Mouse (Mus musculus) cerebellum, adult 18-20 months (tissue): Measurements from ENCODE around the gene Slc6a21.

Experiments
- DNase-seq, 2 experiments: peaks; one replicate each; pipeline ENCODE4 v3.0.0; 2021

Slc6a21 gene

DNA sequence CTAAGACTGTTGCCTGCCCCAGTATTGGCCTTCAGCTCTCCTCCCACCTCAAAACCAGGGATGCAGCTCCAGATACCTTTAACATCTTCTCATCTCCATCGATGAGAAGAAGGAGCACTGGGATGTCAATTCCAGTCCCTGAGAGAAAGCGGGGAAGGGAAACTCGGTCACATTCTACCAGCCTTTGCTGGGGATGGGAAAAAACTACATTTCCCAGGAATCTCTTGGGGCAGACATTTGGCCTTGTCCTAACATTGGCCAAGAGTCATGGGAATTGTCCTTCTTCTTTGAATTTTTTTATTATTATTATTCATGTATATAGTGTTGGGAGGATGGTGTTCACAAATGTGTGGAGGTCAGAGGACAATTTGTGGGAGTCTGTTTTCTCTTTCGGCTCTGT lies 44.9 kb downstream of the Slc6a21 start:
- no peak for DNase-seq

- DNase-seq = no peak
Measured at GRCm38 (mm10) chr7:45323069-45323468, 45.8 kb downstream of the Slc6a21 start.

DNA sequence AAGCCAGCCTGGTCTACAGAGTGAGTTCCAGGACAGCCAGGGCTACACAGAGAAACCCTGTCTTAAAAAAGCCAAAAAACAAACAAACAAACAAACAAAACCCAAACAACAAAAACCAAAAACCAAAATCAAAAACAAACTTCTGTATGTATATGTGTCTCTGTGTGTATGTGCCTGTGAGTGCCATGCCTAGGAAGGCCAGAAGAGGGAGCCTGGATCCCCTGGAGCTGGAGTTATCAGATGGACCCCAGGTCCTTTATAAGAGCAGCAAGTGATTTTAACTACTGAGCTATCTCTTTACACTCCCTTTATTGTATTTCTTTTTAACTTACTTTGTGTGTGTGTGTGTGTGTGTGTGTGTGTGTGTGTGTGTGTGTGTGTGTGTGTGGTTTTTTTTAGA lies 48.5 kb downstream of the Slc6a21 start:
- no peak for DNase-seq

DNA sequence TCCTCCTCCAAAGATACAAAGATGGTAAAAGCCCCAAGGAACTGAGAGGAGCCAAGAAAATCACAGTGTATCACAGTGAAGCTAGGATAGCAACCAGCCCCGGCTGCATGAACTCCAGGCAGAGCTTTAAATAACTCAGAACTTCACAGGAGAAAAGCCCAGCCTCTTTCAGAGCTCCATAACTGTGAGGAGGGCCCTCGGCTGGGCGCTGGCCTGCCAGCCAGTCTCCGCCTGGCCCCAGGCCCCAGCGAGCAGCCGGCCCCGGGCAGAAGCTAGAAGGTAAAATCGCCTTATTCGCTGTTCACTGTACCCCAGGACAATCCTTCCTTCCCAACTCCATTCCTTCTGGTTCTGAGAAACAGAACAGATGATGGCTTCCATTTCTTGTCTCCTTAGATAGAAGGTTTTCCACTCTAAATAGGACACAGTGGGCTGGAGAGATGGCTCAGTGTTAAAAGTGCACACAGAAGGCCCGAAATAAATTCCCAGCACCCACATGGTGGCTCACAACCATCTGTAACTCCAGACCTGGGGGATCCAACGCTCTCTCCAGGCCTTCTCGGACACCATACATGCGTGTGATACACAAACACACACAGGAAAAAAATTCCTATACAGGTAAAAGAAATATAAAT lies 51.6 kb downstream of the Slc6a21 start:
- no peak for DNase-seq

DNA sequence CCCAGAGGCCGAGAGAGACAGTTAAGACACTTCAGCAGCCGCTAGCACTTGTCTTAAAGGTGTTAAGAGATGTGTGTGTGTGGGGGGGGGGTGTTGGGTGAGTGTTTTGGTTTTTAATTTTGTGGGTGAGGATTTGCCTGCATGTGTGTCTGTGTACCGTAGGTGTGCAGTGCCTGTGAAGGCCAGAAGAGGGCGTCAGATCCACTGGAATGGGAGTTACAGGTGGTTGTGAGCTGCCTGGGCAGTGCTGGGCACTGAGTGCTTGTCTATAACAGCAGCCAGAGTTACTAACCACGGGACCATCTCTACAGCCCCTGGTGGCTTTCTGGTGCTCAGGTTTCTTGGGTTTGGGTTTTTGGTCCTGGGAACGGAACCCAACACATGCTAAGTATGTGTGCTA lies 54.2 kb downstream of the Slc6a21 start:
- DNase-seq = no peak

- DNase-seq = peak; percentile 40 to 44
Measured at GRCm38 (mm10) chr7:45332685-45333425, 55.5 kb downstream of the Slc6a21 start.

DNA sequence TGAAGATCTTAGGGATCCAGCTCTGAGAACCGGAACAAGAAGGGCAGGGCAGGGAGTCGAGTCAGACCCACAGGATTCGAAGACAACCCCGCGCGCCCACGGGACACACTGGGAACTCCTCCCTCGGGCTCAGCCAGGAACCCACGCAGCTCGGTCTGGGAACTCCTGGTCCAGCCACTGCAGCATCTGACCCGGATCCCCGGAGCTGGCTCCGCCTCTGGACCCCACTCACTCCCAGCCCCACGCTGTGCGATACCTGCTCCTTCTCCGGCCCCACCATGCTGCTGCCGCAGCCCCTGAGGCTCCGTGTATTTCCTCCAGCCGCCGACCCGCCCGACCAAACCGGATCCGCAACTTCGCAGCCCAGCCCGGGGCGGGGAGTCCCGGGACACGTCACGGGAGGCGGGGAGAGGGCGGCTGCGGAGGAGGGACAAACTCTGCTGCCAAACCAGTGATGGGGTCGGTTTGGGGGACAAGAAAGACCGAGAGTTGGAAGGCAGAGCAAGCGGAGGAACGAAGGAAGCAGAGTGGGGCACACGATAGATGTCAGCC lies 56.2 kb downstream of the Slc6a21 start, which contains the start of gene Trpm4:
Gene Trpm4 (minus strand): TSS at position 350 of the 552 bp plus-strand sequence.
- DNase-seq = peak; percentile 76 to 79

GRCm38 (mm10) chr7:45334605-45335004 lies 57.3 kb downstream of the Slc6a21 start:
- no peak for DNase-seq

DNA sequence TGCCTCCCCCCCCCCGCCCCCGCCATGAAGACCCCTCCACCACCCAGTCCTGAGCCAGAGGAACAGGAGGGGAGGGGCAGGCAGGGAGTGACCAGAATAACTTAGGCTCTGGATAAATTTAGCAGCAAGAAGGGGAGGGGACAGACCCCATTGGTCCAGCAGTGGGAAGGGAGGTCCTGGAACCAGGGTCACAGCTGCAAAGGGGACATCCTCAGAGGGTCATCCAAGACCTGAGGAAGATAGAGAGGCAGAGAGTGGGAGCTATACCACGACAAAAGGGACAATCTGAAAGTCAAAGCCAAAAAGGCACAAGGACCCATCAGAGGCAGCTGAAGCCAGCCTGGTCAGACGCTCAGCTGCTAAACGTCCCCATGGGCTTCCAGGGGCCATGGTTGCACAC lies 57.7 kb downstream of the Slc6a21 start, which contains the start of gene Hrc:
Gene Hrc (plus strand): TSS at position 235 of the 400 bp plus-strand sequence.
- DNase-seq = no peak

GRCm38 (mm10) chr7:45336319-45336718 lies 59.0 kb downstream of the Slc6a21 start:
- DNase-seq = no peak

DNA sequence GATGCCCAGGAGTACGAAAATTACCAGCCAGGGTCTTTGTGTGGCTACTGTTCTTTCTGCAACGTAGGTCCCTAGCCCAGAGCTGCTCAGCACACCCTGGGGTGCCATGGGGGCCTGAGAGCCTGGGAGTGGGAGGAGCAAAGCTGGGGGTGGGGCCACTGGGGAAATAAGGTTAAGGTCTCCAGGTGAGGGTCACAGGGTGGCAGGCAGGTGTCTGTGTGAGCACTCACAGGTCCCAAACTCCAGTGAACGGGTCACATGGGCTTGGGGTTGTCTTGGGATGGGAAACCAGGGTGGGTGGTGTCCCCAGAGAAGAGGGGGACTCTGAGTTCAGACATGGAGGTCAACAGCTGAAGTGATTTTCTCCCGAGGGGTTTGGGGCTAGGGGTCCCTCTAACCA lies 60.2 kb downstream of the Slc6a21 start:
- DNase-seq = no peak

- peak; percentile 44 to 46 for DNase-seq
Measured at GRCm38 (mm10) chr7:45338161-45338911, 61.0 kb downstream of the Slc6a21 start.
